Mouse (Mus musculus) MN1 (cell line): ENCODE measurements around the gene Nos1ap.

Experiments used
- DNase-seq: peaks from one replicate; pipeline ENCODE4 v3.0.0-alpha.2; 2016; ENCODE audit warnings: low spot score

Gene Nos1ap

DNA sequence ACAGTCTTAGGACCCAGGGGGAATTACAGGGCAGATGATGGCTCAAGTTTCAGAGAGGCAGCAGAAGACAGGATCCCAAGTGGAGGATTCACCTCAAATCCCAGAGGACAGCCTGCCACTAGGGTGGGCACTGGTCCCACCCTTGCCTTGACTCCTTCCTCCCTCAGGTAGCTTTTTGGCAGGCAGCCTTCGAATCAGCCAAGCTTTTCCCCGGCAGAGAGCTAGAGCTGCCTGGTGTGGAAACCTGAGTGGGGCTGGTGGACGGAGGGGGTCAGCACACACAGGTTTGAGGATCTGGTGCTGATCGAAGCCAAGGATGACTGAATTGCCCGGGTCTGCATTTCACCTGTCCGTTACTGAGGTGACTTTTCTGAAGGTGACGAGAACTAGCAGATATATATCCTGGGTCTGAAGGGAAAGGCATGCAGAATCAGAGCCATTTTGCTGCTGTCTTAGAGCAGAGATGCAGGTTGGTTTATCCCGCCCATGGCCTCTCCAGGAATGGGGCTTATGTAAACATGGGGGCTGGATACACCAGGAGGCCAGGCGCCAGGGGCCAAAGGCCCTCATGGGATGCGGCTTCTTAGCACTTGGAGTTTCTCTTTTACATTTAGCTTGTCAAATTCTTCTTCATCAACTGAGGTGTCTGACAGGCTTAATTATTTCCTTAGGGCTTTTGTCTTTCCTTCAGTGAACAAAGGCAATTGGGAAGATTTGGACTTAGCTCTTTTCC is 229.3 kb downstream of the Nos1ap start:
- no peak for DNase-seq

- DNase-seq, result no peak
Measured at GRCm38 (mm10) chr1:170353335-170353734, 236.3 kb downstream of the Nos1ap start.

- no peak for DNase-seq
Measured at GRCm38 (mm10) chr1:170351080-170351479, 238.6 kb downstream of the Nos1ap start.

DNA sequence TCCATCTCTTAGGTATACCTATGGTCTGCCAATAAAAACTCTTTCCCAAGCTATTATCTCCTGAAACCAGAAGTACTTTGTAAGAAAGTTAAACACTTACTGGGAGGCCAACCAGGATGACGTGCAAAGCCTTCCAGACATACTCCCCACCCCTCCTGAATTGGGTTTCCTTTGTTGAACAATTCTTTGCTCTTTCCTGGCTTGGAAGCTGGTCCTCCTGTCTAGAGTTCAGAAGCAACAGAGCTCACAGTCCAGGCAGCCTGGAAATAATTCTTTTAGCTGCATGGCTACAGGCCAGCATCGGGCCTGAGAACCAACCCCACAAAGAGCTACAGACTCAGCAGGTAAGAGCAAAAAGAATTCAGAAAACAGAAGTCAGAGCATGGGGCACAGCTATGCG is 243.4 kb downstream of the Nos1ap start:
- no peak for DNase-seq

DNA sequence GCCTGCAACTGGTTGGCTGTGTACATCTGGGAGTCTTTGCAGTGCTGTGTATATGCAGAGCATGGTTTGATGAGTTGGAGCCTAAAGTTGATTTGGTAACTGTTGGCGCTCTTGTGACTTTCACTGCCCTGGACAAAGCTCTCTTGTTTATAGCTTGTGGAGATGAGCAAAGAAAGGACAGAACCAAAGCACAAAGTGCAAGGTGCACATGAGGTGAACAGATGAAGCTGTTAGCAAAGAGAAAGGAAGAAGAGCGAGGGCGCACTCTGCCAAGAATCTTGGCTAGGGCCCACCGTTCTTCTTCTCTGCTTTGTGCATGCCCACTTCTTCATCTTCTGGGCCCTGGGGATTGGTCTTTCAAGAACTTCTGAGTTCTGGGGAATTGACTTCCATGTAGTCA is 245.8 kb downstream of the Nos1ap start:
- DNase-seq, result no peak

GRCm38 (mm10) chr1:170343081-170343480 is 246.6 kb downstream of the Nos1ap start:
- no peak for DNase-seq

DNA sequence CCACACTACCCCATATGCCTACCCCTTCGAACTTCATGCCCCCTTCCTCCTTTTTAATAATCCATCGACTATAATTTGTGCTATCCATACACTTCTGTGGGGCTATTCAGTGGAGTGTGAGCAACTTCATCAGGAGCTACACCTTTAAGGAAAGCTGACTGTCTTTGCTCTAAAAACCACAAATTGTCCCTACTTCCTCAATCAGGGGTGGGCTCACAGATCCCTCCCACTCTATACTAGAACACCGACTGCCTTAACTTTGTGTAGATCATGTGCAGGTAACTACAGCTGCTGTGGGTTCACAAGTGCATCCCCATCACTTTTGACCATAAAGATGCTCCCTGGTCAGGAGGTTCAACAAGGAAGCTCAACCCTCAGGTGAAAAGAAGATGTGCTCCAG is 249.7 kb downstream of the Nos1ap start:
- no peak for DNase-seq

- no peak for DNase-seq
Measured at GRCm38 (mm10) chr1:170332775-170333174, 256.9 kb downstream of the Nos1ap start.

DNA sequence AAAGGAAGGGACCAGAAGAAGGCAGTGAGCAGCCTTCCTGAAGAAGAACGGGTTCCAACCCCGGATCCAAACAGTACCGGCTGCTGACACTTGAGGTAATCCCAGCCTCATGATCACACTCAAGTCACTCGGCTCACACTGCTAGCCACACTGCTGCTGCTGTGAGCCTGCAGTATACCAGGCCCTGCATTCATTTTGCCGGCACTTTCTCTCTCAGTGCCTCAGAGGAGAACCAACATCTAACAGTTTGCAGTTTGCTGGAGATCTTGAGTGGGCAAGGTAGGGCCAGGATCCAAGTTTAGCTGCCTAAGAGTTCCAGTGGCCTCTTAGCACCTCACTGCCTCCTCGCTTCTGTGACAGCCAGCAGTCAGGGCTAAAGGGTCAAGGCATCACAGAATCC is 257.7 kb downstream of the Nos1ap start:
- no peak for DNase-seq

- DNase-seq, result no peak
Measured at GRCm38 (mm10) chr1:170325277-170325676, 264.4 kb downstream of the Nos1ap start.

DNA sequence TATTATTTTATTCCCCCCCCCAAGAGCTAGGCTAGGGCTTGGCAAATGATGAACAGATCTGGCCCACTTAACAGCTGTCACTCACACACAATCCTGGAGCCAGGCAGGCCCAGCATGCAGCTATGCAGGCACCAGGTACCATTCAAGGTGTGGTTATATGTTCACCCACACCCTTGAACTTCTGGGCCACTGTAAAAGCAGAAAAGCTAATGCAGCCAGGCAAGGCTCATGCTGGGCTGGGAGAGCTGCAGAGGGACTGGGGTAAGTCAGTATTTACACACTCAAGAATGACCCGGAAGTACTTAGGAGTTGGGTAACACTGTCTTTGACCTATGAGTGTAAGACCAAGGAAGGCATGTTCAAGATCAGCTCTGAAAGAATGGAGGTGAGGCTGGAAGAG is 265.3 kb downstream of the Nos1ap start:
- no peak for DNase-seq

GRCm38 (mm10) chr1:170323001-170323400 is 266.7 kb downstream of the Nos1ap start:
- DNase-seq, result no peak

- DNase-seq, result no peak
Measured at GRCm38 (mm10) chr1:170322046-170322445, 267.6 kb downstream of the Nos1ap start.

GRCm38 (mm10) chr1:170311431-170311830 is 278.2 kb downstream of the Nos1ap start:
- no peak for DNase-seq

- DNase-seq, result no peak
Measured at GRCm38 (mm10) chr1:170308503-170308902, 281.2 kb downstream of the Nos1ap start, which contains the start of gene Spata46. Spata46 (plus strand) TSS chr1:170308803.

GRCm38 (mm10) chr1:170306232-170306631 is 283.4 kb downstream of the Nos1ap start, which contains the start of gene Gm7694:
Gm7694 (minus strand) TSS chr1:170306332.
- no peak for DNase-seq

GRCm38 (mm10) chr1:170305002-170305401 is 284.7 kb downstream of the Nos1ap start:
- no peak for DNase-seq

GRCm38 (mm10) chr1:170303103-170303502 is 286.6 kb downstream of the Nos1ap start:
- DNase-seq, result no peak

DNA sequence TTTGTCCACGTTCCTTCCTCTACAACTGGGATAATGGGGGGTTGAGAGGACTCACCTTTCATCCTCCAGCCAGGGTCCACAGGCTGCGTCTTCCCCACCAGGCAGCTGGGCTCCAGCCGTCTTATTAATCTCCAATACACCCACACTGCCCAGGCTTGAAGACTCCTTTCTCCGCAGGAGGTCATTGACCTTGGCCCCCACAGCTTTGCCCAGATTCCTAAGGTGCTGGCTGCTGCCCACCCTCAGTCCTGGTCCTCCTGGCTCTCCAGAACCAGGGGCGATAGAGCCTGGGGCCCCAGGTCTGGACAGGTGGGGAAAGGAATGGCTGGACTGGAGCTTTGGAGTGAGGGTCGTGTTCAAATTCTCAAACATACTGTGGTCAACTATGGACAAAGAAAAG is 287.2 kb downstream of the Nos1ap start:
- DNase-seq, result no peak

GRCm38 (mm10) chr1:170301686-170302085 is 288.0 kb downstream of the Nos1ap start:
- no peak for DNase-seq

GRCm38 (mm10) chr1:170299496-170299895 is 290.2 kb downstream of the Nos1ap start:
- no peak for DNase-seq

GRCm38 (mm10) chr1:170294786-170295570 is 294.7 kb downstream of the Nos1ap start:
- no peak for DNase-seq

DNA sequence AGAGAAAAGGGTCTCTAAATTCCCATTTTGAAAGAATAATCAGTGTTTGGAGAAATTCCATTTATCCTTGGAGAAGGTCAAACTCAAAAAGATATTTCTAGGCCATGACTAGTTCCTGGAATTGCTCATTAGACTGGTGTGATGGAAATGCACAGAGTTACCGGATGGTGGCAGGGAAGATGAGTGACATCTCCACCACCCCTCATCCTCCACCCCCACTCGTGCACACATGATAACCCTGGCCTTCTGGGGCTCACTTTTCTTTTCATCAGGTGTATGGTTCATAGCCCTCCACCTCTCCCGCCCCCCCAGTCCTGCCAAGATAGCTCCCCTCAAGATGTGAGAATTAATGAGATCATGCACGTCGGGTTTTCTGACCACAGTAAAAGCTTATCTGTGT is 296.4 kb downstream of the Nos1ap start:
- no peak for DNase-seq
